Mouse (Mus musculus) mammary gland, adult 2 months (tissue): ENCODE measurements around the gene Tnni2. TPM values are rescaled to one million over a fixed set of nuclear protein-coding genes. Genes with fewer than 3 reads are reported as not detected.

Experiments
- polyA plus RNA-seq: library from polyadenylated mRNA; depleted of rRNA; stranded (reverse); fragments of >200 nt; gene quantifications from 2 replicates; pipeline ENCODE4 v1.2.3, GENCODE M21; 2012; ENCODE audit warnings: low replicate concordance; rRNA removed

Gene Tnni2
- 1.6 and 1,647 TPM in 2 replicates for polyA plus RNA-seq

GRCm38 (mm10) chr7:142441585-142441984 lies at the start of gene Tnni2:
Tnni2 (plus strand) TSS chr7:142441808.

GRCm38 (mm10) chr7:142434137-142434865 lies 7.3 kb upstream of the Tnni2 start, which contains the start of gene Syt8:
Syt8 (plus strand) TSS chr7:142434850.

GRCm38 (mm10) chr7:142460636-142461077 lies 19.0 kb downstream of the Tnni2 start, which contains the start of gene Lsp1:
Lsp1 (plus strand) TSS chr7:142460809.

Other genes with a start within 250 kb of the Tnni2 start
- not detected in 2 replicates for gene Krtap5-3, start 240.4 kb upstream of the Tnni2 start, polyA plus RNA-seq
- not detected in 2 replicates for gene Gm7579, start 229.9 kb upstream of the Tnni2 start, polyA plus RNA-seq
- gene Krtap5-5, start 211.8 kb upstream of the Tnni2 start, polyA plus RNA-seq: not detected in 2 replicates
- not detected in 2 replicates for gene Gm40460, start 200.7 kb upstream of the Tnni2 start, polyA plus RNA-seq
- not detected in 2 replicates for gene Gm2431, start 183.5 kb upstream of the Tnni2 start, polyA plus RNA-seq
- gene Gm4559, start 167.4 kb upstream of the Tnni2 start, polyA plus RNA-seq: not detected in 2 replicates
- not detected in 2 replicates for gene Krtap5-1, start 144.7 kb upstream of the Tnni2 start, polyA plus RNA-seq
- not detected in 2 replicates for gene Krtap5-4, start 138.3 kb upstream of the Tnni2 start, polyA plus RNA-seq
- 13.7 and 26.3 TPM in 2 replicates for gene Ifitm10, start 68.1 kb upstream of the Tnni2 start, polyA plus RNA-seq
- 0.76 TPM in 1 of 2 replicates, not detected in the other for gene Gm49369, start 59.1 kb upstream of the Tnni2 start, polyA plus RNA-seq
- 1,489 and 1,921 TPM in 2 replicates for gene Ctsd, start 53.8 kb upstream of the Tnni2 start, polyA plus RNA-seq
- gene Syt8, start 7.0 kb upstream of the Tnni2 start, polyA plus RNA-seq: 2.3 and 4.5 TPM in 2 replicates
- gene Lsp1, start 19.0 kb downstream of the Tnni2 start, polyA plus RNA-seq: 322 and 346 TPM in 2 replicates
- gene Tnnt3, start 57.0 kb downstream of the Tnni2 start, polyA plus RNA-seq: 1.1 and 647 TPM in 2 replicates
- gene Mrpl23, start 90.9 kb downstream of the Tnni2 start, polyA plus RNA-seq: 13.1 and 21.3 TPM in 2 replicates
- 20.8 and 29.4 TPM in 2 replicates for gene Igf2, start 225.0 kb downstream of the Tnni2 start, polyA plus RNA-seq
- gene Gm49394, start 228.1 kb downstream of the Tnni2 start, polyA plus RNA-seq: not detected in 2 replicates